Mouse (Mus musculus): ENCODE results near the gene Spop. TPM values are rescaled to one million over a fixed set of nuclear protein-coding genes. Genes with fewer than 3 reads are reported as not detected.

Gene Spop
- polyA plus RNA-seq, 1 experiment from 2014 or later = 72.5 TPM

GRCm38 (mm10) chr11:95371182-95371581 is 42.7 kb upstream of the Spop start:
- peaks cover 9% of the 10 kb centered on the region for H3K4me1 ChIP-seq (ENCODE audit: control insufficient read depth, low read depth, low read length)
- no peaks in the 10 kb centered on the region for H3K27me3 ChIP-seq (ENCODE audit: control insufficient read depth, insufficient read depth, low read depth, low read length)
- H3K4me3 ChIP-seq (ENCODE audit: low read depth, low read length) = no peak overlapping the region
- 89% methylated on average over 7 of the region's 7 CpGs for WGBS (ENCODE audit: insufficient replicate concordance)
- H3K9ac ChIP-seq (ENCODE audit: low read depth, low read length) = no peak overlapping the region
- no peak for ATAC-seq (ENCODE audit: low read depth)
- H3K4me2 ChIP-seq (ENCODE audit: low read depth, low read length) = no peak overlapping the region
- no peaks in the 10 kb centered on the region for H3K9me3 ChIP-seq (replicated peaks; ENCODE audit: control insufficient read depth, low read length)
- peaks cover 82% of the 10 kb centered on the region for H3K36me3 ChIP-seq (ENCODE audit: control insufficient read depth, insufficient read depth)
- no peak overlapping the region for H3K27ac ChIP-seq (ENCODE audit: low read length)

- Histone ChIP-seq H3K27me3 (ENCODE audit: control insufficient read depth, insufficient read depth, low read depth, low read length) (no peaks in the 10 kb centered on the region), H3K4me3 (ENCODE audit: low read depth, low read length) (no peak overlapping the region), H3K4me1 (ENCODE audit: control insufficient read depth, low read depth, low read length) (peaks cover 8% of the 10 kb centered on the region), H3K9me3 (replicated peaks; ENCODE audit: control insufficient read depth, low read length) (no peaks in the 10 kb centered on the region), H3K27ac (ENCODE audit: low read length) (no peak overlapping the region), H3K4me2 (ENCODE audit: low read depth, low read length) (no peak overlapping the region), H3K36me3 (ENCODE audit: control insufficient read depth, insufficient read depth) (peaks cover 88% of the 10 kb centered on the region), H3K9ac (ENCODE audit: low read depth, low read length) (no peak overlapping the region)
- ATAC-seq (ENCODE audit: low read depth) = no peak
- WGBS (ENCODE audit: insufficient replicate concordance) = 76% methylated on average over 9 of the region's 9 CpGs
These were observed 35.0 kb upstream of the Spop start for GRCm38 (mm10) chr11:95378926-95379325.

GRCm38 (mm10) chr11:95379552-95379951 is 34.3 kb upstream of the Spop start:
- no peak overlapping the region for H3K27ac ChIP-seq (ENCODE audit: low read length)
- 63% methylated on average over 5 of the region's 5 CpGs for whole genome bisulfite sequencing (ENCODE audit: insufficient replicate concordance)

GRCm38 (mm10) chr11:95380711-95381110 is 33.2 kb upstream of the Spop start:
- Histone ChIP-seq H3K4me3 (ENCODE audit: low read depth, low read length) (no peak overlapping the region), H3K27ac (ENCODE audit: low read length) (no peak overlapping the region), H3K9ac (ENCODE audit: low read depth, low read length) (no peak overlapping the region), H3K9me3 (replicated peaks; ENCODE audit: control insufficient read depth, low read length) (no peaks in the 10 kb centered on the region), H3K36me3 (ENCODE audit: control insufficient read depth, insufficient read depth) (peaks cover 70% of the 10 kb centered on the region), H3K4me1 (ENCODE audit: control insufficient read depth, low read depth, low read length) (peaks cover 13% of the 10 kb centered on the region), H3K4me2 (ENCODE audit: low read depth, low read length) (no peak overlapping the region), H3K27me3 (ENCODE audit: control insufficient read depth, insufficient read depth, low read depth, low read length) (no peaks in the 10 kb centered on the region)
- ATAC-seq (ENCODE audit: low read depth) = no peak
- 91% methylated on average over 7 of the region's 7 CpGs for WGBS (ENCODE audit: insufficient replicate concordance)

More at GRCm38 (mm10) chr11:95379552-95379951, 34.3 kb upstream of the Spop start:
- Histone ChIP-seq H3K4me3 (ENCODE audit: low read depth, low read length) (no peak overlapping the region), H3K4me1 (ENCODE audit: control insufficient read depth, low read depth, low read length) (peaks cover 8% of the 10 kb centered on the region), H3K9ac (ENCODE audit: low read depth, low read length) (no peak overlapping the region), H3K4me2 (ENCODE audit: low read depth, low read length) (no peak overlapping the region), H3K9me3 (replicated peaks; ENCODE audit: control insufficient read depth, low read length) (no peaks in the 10 kb centered on the region), H3K27me3 (ENCODE audit: control insufficient read depth, insufficient read depth, low read depth, low read length) (no peaks in the 10 kb centered on the region), H3K36me3 (ENCODE audit: control insufficient read depth, insufficient read depth) (peaks cover 82% of the 10 kb centered on the region)
- no peak for ATAC-seq (ENCODE audit: low read depth)

- Histone ChIP-seq H3K27me3 (ENCODE audit: control insufficient read depth, insufficient read depth, low read depth, low read length) (no peaks in the 10 kb centered on the region), H3K9ac (ENCODE audit: low read depth, low read length) (no peak overlapping the region), H3K9me3 (replicated peaks; ENCODE audit: control insufficient read depth, low read length) (no peaks in the 10 kb centered on the region), H3K36me3 (ENCODE audit: control insufficient read depth, insufficient read depth) (peaks cover 66% of the 10 kb centered on the region), H3K27ac (ENCODE audit: low read length) (no peak overlapping the region), H3K4me1 (ENCODE audit: control insufficient read depth, low read depth, low read length) (peaks cover 16% of the 10 kb centered on the region), H3K4me2 (ENCODE audit: low read depth, low read length) (no peak overlapping the region), H3K4me3 (ENCODE audit: low read depth, low read length) (no peak overlapping the region)
- WGBS (ENCODE audit: insufficient replicate concordance) = 90% methylated on average over 1 of the region's 1 CpGs
- no peak for ATAC-seq (ENCODE audit: low read depth)
These were observed 32.7 kb upstream of the Spop start for GRCm38 (mm10) chr11:95381146-95381545.

GRCm38 (mm10) chr11:95383331-95383986 is 30.4 kb upstream of the Spop start:
- WGBS (ENCODE audit: insufficient replicate concordance) = 74% methylated on average over 5 of the region's 5 CpGs
- ATAC-seq (ENCODE audit: low read depth) = no peak
- H3K36me3 ChIP-seq (ENCODE audit: control insufficient read depth, insufficient read depth) = peaks cover 48% of the 10 kb centered on the region

GRCm38 (mm10) chr11:95384004-95384318 is 29.9 kb upstream of the Spop start:
- Histone ChIP-seq H3K9ac (ENCODE audit: low read depth, low read length) (peak overlapping the region; percentile 66), H3K9me3 (replicated peaks; ENCODE audit: control insufficient read depth, low read length) (no peaks in the 10 kb centered on the region), H3K4me2 (ENCODE audit: low read depth, low read length) (peak overlapping the region; percentile 83), H3K27ac (ENCODE audit: low read length) (peak overlapping the region; percentile 96), H3K4me1 (ENCODE audit: control insufficient read depth, low read depth, low read length) (peaks cover 17% of the 10 kb centered on the region), H3K4me3 (ENCODE audit: low read depth, low read length) (peak overlapping the region; percentile 83), H3K36me3 (ENCODE audit: control insufficient read depth, insufficient read depth) (peaks cover 45% of the 10 kb centered on the region), H3K27me3 (ENCODE audit: control insufficient read depth, insufficient read depth, low read depth, low read length) (no peaks in the 10 kb centered on the region)
- ATAC-seq (ENCODE audit: low read depth) = no peak
- WGBS (ENCODE audit: insufficient replicate concordance) = 35% methylated on average over 9 of the region's 9 CpGs

More at GRCm38 (mm10) chr11:95383331-95383986, 30.4 kb upstream of the Spop start:
- no peaks in the 10 kb centered on the region for H3K9me3 ChIP-seq (replicated peaks; ENCODE audit: control insufficient read depth, low read length)
- no peak overlapping the region for H3K9ac ChIP-seq (ENCODE audit: low read depth, low read length)
- peak overlapping the region; percentile 78 for H3K27ac ChIP-seq (ENCODE audit: low read length)
- peaks cover 17% of the 10 kb centered on the region for H3K4me1 ChIP-seq (ENCODE audit: control insufficient read depth, low read depth, low read length)
- peak overlapping the region; percentile 83 for H3K4me2 ChIP-seq (ENCODE audit: low read depth, low read length)
- H3K27me3 ChIP-seq (ENCODE audit: control insufficient read depth, insufficient read depth, low read depth, low read length) = no peaks in the 10 kb centered on the region
- no peak overlapping the region for H3K4me3 ChIP-seq (ENCODE audit: low read depth, low read length)

- no peaks in the 10 kb centered on the region for H3K27me3 ChIP-seq (ENCODE audit: control insufficient read depth, insufficient read depth, low read depth, low read length)
- H3K27ac ChIP-seq (ENCODE audit: low read length) = peak within 1 kb of the TSS; percentile 96
- ATAC-seq (ENCODE audit: low read depth) = peak; percentile 93
- H3K4me1 ChIP-seq (ENCODE audit: control insufficient read depth, low read depth, low read length) = peaks cover 17% of the 10 kb centered on the region
- peak within 1 kb of the TSS; percentile 83 for H3K4me2 ChIP-seq (ENCODE audit: low read depth, low read length)
- H3K9me3 ChIP-seq (replicated peaks; ENCODE audit: control insufficient read depth, low read length) = no peaks in the 10 kb centered on the region
- H3K4me3 ChIP-seq (ENCODE audit: low read depth, low read length) = peak within 1 kb of the TSS; percentile 83
- peak within 1 kb of the TSS; percentile 93 for H3K9ac ChIP-seq (ENCODE audit: low read depth, low read length)
- peaks cover 41% of the 10 kb centered on the region for H3K36me3 ChIP-seq (ENCODE audit: control insufficient read depth, insufficient read depth)
- under 1% methylated on average over 42 of the region's 42 CpGs for WGBS (ENCODE audit: insufficient replicate concordance)
These were observed 29.4 kb upstream of the Spop start, which contains the start of gene Slc35b1 for GRCm38 (mm10) chr11:95384319-95384972. Gene Slc35b1, plus strand, starts transcription at chr11:95384692.

GRCm38 (mm10) chr11:95384973-95385320 is 28.9 kb upstream of the Spop start:
- H3K4me1 ChIP-seq (ENCODE audit: control insufficient read depth, low read depth, low read length) = peaks cover 17% of the 10 kb centered on the region
- WGBS (ENCODE audit: insufficient replicate concordance) = 0% methylated on average over 14 of the region's 14 CpGs
- H3K9ac ChIP-seq (ENCODE audit: low read depth, low read length) = peak overlapping the region; percentile 93
- ATAC-seq (ENCODE audit: low read depth) = no peak
- H3K27me3 ChIP-seq (ENCODE audit: control insufficient read depth, insufficient read depth, low read depth, low read length) = no peaks in the 10 kb centered on the region
- H3K36me3 ChIP-seq (ENCODE audit: control insufficient read depth, insufficient read depth) = peaks cover 36% of the 10 kb centered on the region
- peak overlapping the region; percentile 83 for H3K4me3 ChIP-seq (ENCODE audit: low read depth, low read length)
- peak overlapping the region; percentile 96 for H3K27ac ChIP-seq (ENCODE audit: low read length)
- no peaks in the 10 kb centered on the region for H3K9me3 ChIP-seq (replicated peaks; ENCODE audit: control insufficient read depth, low read length)
- H3K4me2 ChIP-seq (ENCODE audit: low read depth, low read length) = peak overlapping the region; percentile 83

Measured in liver, embryonic 16.5 days (tissue).